Mouse (Mus musculus): ENCODE measurements around the gene H2-K1.

- TF ChIP-seq CTCF (IDR thresholded peaks at IDR 0.05; ENCODE audit: low read depth, low read length) (no peak), POLR2A (IDR thresholded peaks at IDR 0.05; ENCODE audit: insufficient read depth, low read length) (no peak), EP300 (IDR thresholded peaks at IDR 0.05; ENCODE audit: insufficient read depth, low read depth, low read length) (no peak)
Observed at GRCm38 (mm10) chr17:34038440-34038839, 38.3 kb upstream of the H2-K1 start.
